Mouse (Mus musculus) ES-Bruce4 (cell line): ENCODE measurements around the gene Teddm2.

Source experiments
- CTCF ChIP-seq: IDR thresholded peaks from one replicate; pipeline ENCODE4 v1.8.1; 2011; ENCODE audit warnings: low read depth, low read length
- EP300 ChIP-seq: IDR thresholded peaks from 2 replicates; pipeline ENCODE4 v1.6.1; 2011; ENCODE audit warnings: low read depth, low read length; ENCODE audit not compliant: insufficient read depth
- POLR2A ChIP-seq: IDR thresholded peaks from one replicate; pipeline ENCODE4 v1.8.1; 2011; ENCODE audit warnings: low read length; ENCODE audit not compliant: insufficient read depth

DNA sequence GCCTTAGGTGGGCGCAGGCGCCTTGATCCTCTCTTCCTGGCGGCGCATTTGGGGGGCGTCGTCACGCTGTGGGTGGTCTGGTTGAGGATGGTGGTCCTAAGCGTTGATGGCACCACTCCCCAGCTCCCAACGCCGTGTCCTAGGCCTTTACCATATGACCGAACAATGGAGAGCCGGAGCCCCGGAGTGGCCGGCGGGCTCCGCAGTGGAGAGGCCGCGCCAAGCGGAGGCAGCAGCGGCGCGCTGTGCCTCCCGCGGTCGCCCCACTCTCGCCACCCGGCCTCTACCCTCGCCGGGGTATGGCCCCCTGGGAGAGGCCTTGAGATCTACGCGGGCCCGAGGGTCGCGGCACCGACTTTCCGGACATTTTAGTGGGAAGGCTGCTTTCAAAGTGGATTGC is 353 bp upstream of the Teddm2 start:
- TF ChIP-seq EP300 (no peak), CTCF (no peak), POLR2A (no peak)
